Mouse (Mus musculus): ENCODE results near the gene Qk.

The Qk gene

GRCm38 (mm10) chr17:10232406-10232805 is 87.2 kb downstream of the Qk start:
- no peak for DNase-seq

GRCm38 (mm10) chr17:10227798-10228538 is 91.7 kb downstream of the Qk start:
- DNase-seq, result no peak

- no peak for DNase-seq
Measured at GRCm38 (mm10) chr17:10216164-10216563, 103.5 kb downstream of the Qk start.

GRCm38 (mm10) chr17:10209154-10209777 is 110.4 kb downstream of the Qk start:
- no peak for DNase-seq

GRCm38 (mm10) chr17:10198662-10199061 is 121.0 kb downstream of the Qk start:
- no peak for DNase-seq

- DNase-seq, result no peak
Measured at GRCm38 (mm10) chr17:10198231-10198630, 121.4 kb downstream of the Qk start.

GRCm38 (mm10) chr17:10195703-10196102 is 124.0 kb downstream of the Qk start:
- DNase-seq, result no peak

GRCm38 (mm10) chr17:10190857-10191256 is 128.8 kb downstream of the Qk start:
- no peak for DNase-seq

- DNase-seq, result no peak
Measured at GRCm38 (mm10) chr17:10188481-10188880, 131.2 kb downstream of the Qk start.

- no peak for DNase-seq
Measured at GRCm38 (mm10) chr17:10187431-10188020, 132.1 kb downstream of the Qk start.

- no peak for DNase-seq
Measured at GRCm38 (mm10) chr17:10181761-10182160, 137.9 kb downstream of the Qk start.

GRCm38 (mm10) chr17:10177096-10177495 is 142.6 kb downstream of the Qk start:
- no peak for DNase-seq

- DNase-seq, result no peak
Measured at GRCm38 (mm10) chr17:10161258-10161657, 158.4 kb downstream of the Qk start.

GRCm38 (mm10) chr17:10160415-10160814 is 159.2 kb downstream of the Qk start:
- no peak for DNase-seq

- DNase-seq, result no peak
Measured at GRCm38 (mm10) chr17:10152808-10153413, 166.7 kb downstream of the Qk start.
